Mouse (Mus musculus) bone marrow, adult 2 months (tissue): ENCODE data around the gene Ncoa1. TPM values are rescaled to one million over a fixed set of nuclear protein-coding genes. Genes with fewer than 3 reads are reported as not detected.
"Not testable (repeated sequence)": the region's sequence is repeated elsewhere in the genome, so short reads cannot be mapped to it uniquely, and the experiment has no call there.

Experiments
- H3K27ac ChIP-seq: fragments of 200-500 bp; 2 replicates; pipeline ENCODE4 v1.5.1; 2012; ENCODE audit warnings: low read depth, mild to moderate bottlenecking, control low read depth, inconsistent platforms, low read length; ENCODE audit not compliant: control insufficient read depth, poor library complexity, insufficient read depth
- H3K4me1 ChIP-seq: fragments of 200-500 bp; 2 replicates; pipeline ENCODE4 v1.6.1; 2011; ENCODE audit warnings: low read length; ENCODE audit not compliant: control insufficient read depth, insufficient read depth
- H3K4me3 ChIP-seq: fragments of 200-500 bp; replicated peaks from 2 replicates; pipeline ENCODE3; 2011; ENCODE audit warnings: mild to moderate bottlenecking, low read depth, low read length, control low read depth; ENCODE audit not compliant: control insufficient read depth
- CTCF ChIP-seq: fragments of 200-500 bp; IDR thresholded peaks from 2 replicates; pipeline ENCODE4 v1.5.1; 2011; ENCODE audit warnings: low read length, control low read depth; ENCODE audit not compliant: control insufficient read depth, insufficient read depth
- POLR2A ChIP-seq: fragments of 200-500 bp; IDR thresholded peaks from 2 replicates; pipeline ENCODE4 v1.6.1; 2011; ENCODE audit warnings: low read depth, mild to moderate bottlenecking, control low read depth, low read length, borderline replicate concordance; ENCODE audit not compliant: control insufficient read depth
- WGBS: fragments of 180-500 bp; shearing (Covaris S2); methylation state at CpG from one replicate; pipeline ENCODE4 v1.1.7; 2018; 5-methylcytosine and 5-hydroxymethylcytosine counted together
- polyA plus RNA-seq: library from polyadenylated mRNA; stranded (reverse); fragments of >200 nt; gene quantifications from 2 replicates; pipeline ENCODE4 v1.2.4, GENCODE M21; 2011; ENCODE audit warnings: low replicate concordance; ENCODE audit not compliant: missing spikeins, insufficient read depth, insufficient read length

Ncoa1 gene
- polyA plus RNA-seq, 1 experiment = 16.2 TPM

- H3K27ac ChIP-seq = no peak overlapping the region
- no peaks in the 10 kb centered on the region for H3K4me1 ChIP-seq
- H3K4me3 ChIP-seq = no peak overlapping the region
- no peak for TF ChIP-seq CTCF
- no peak for TF ChIP-seq POLR2A
- WGBS = 84% methylated on average over 6 of the region's 6 CpGs
Measured at GRCm38 (mm10) chr12:4374816-4375493, 102.0 kb downstream of the Ncoa1 start.

DNA sequence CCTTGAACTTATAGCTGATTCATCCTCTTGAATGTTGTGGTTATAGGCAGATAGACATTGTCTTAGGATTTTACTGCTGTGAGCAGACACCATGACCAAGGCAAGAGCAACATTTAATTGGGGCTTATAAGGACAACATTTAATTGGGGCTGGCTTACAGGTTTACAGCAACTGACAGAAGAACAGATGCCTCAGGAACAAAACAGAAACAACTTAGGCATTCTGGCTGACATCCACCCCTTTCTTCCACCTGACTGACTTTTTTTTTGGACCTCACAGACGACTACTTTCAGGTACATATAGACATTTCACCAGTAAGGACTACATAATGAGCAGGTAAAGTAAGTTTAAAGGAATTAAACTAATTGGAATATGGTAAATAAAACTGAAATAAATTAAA is 105.6 kb downstream of the Ncoa1 start:
- WGBS = 73% methylated on average over 1 of the region's 1 CpGs
- no peaks in the 10 kb centered on the region for H3K4me1 ChIP-seq
- H3K4me3 ChIP-seq = no peak overlapping the region
- no peak for TF ChIP-seq CTCF
- TF ChIP-seq POLR2A = no peak
- H3K27ac ChIP-seq = no peak overlapping the region

- WGBS = 50% methylated on average over 1 of the region's 1 CpGs
- TF ChIP-seq CTCF (no peak), POLR2A (no peak)
- Histone ChIP-seq H3K4me1 (peaks cover 1% of the 10 kb centered on the region; the same call in 1 of the 2 replicates), H3K27ac (no peak overlapping the region), H3K4me3 (no peak overlapping the region)
Measured at GRCm38 (mm10) chr12:4365951-4366350, 111.0 kb downstream of the Ncoa1 start.

GRCm38 (mm10) chr12:4359475-4359874 is 117.5 kb downstream of the Ncoa1 start:
- 80% methylated on average over 1 of the region's 1 CpGs for WGBS
- H3K27ac ChIP-seq = no peak overlapping the region
- H3K4me1 ChIP-seq = no peaks in the 10 kb centered on the region
- H3K4me3 ChIP-seq = no peak overlapping the region
- no peak for TF ChIP-seq POLR2A
- no peak for TF ChIP-seq CTCF

DNA sequence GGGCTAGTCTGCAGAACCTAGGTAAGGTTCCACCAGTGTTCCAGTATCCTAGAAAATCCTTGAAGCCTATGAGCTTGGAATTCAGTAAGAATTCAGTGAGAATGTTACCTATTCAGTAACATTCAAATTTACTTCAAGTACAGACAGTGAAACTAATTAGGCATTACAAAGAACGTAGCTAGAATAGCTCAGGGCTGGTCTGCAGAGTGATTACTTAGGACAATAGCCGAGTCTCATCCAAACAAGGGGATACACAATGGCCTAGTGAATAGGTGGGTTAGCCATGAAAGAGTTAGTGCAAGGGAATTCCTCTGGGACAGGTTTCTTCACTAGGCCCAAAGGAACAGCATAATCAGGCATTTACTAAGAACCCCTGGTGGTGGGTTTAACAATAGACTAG is 118.3 kb downstream of the Ncoa1 start:
- not testable (repeated sequence) for H3K4me1 ChIP-seq, H3K4me3 ChIP-seq, H3K27ac ChIP-seq
- 90% methylated on average over 2 of the region's 2 CpGs for WGBS

DNA sequence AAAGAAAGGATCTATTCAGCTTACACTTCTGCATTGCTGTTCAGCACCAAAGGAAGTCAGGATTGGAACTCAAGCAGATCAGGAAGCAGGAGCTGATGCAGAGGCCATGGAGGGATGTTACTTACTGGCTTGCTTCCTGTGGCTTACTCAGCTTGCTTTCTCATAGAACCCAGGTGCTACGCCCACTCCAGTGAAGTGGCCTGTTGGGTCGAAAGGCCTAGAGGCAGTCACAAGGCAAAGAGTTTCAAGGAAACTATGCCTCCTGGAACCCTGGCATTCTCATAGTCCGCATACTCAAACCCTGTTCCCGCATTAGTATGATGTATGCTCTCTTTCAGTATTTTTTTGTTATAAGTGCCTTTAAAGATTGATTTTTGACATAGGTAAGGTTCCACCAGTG is 118.9 kb downstream of the Ncoa1 start:
- H3K27ac ChIP-seq = no peak overlapping the region
- H3K4me3 ChIP-seq = no peak overlapping the region
- TF ChIP-seq POLR2A (no peak), CTCF (no peak)
- H3K4me1 ChIP-seq = no peaks in the 10 kb centered on the region
- 78% methylated on average over 4 of the region's 4 CpGs for WGBS

GRCm38 (mm10) chr12:4356834-4357445 is 120.0 kb downstream of the Ncoa1 start:
- WGBS = 84% methylated on average over 5 of the region's 5 CpGs
- H3K27ac ChIP-seq = no peak overlapping the region
- H3K4me1 ChIP-seq = no peaks in the 10 kb centered on the region
- no peak for TF ChIP-seq POLR2A
- no peak for TF ChIP-seq CTCF
- no peak overlapping the region for H3K4me3 ChIP-seq

DNA sequence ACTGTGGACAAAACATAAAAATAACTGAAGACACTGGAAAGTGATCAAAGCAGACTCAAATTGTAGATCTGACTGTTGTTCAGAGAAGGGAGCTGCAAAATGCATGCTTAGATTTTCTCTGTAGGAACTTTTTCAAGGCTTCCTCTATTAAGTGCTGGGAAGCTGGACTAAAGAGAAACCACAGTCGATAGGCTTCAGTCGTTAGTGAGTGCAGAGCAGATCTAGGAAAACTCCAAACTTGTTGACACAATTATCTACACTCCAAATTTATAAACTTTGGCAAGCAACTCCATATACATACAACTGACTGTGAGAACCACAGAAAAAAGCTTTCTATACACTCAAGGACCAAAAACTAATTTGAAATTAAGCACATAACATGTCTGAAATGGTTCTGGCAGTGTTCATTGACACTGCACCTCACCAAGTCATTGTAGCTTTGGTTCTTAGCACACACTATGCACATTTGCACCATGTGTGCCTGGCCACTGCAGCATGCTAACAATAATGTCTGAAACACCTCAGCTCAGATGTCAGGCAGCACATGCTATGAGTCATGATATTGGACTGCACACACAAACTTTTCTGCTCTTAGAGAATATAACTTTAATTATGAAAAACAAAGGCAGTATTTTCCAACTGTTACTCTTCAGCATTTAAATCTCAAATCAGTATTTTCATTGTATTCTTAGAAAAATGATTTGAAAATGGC is 121.8 kb downstream of the Ncoa1 start:
- H3K27ac ChIP-seq = no peak overlapping the region

DNA sequence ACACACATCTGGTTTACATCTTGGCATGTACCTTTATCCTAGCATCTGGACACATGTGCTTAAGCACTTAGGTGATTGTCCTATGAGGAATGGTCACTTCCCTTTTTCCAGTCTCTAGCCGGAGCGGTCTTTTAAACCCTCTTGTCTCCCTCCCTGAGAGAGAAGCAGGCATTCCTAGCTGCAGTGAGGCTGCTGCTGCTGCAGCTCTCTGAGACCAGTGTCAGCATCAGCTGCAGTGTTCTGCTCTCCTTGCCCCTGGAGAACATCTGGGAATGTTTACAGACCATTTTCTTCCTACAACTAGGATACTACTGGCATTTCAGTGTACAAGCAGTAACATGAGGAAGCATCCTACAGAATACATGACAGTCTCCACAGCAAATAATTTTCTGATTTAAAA is 133.8 kb downstream of the Ncoa1 start:
- Histone ChIP-seq H3K27ac (no peak overlapping the region), H3K4me1 (no peaks in the 10 kb centered on the region), H3K4me3 (no peak overlapping the region)
- TF ChIP-seq POLR2A (no peak), CTCF (no peak)
- WGBS = 87% methylated on average over 2 of the region's 2 CpGs

More for the DNA sequence above, 121.8 kb downstream of the Ncoa1 start:
- 41% methylated on average over 2 of the region's 2 CpGs for WGBS
- TF ChIP-seq CTCF (no peak), POLR2A (no peak)
- H3K4me3 ChIP-seq = no peak overlapping the region
- H3K4me1 ChIP-seq = no peaks in the 10 kb centered on the region
